Mouse (Mus musculus): ENCODE measurements around the gene Zbtb25.

Gene Zbtb25

GRCm38 (mm10) chr12:76375506-76375905 is 6.1 kb upstream of the Zbtb25 start:
- DNase-seq = no peak

GRCm38 (mm10) chr12:76374911-76375310 is 5.5 kb upstream of the Zbtb25 start:
- no peak for DNase-seq

GRCm38 (mm10) chr12:76373991-76374390 is 4.6 kb upstream of the Zbtb25 start:
- DNase-seq = no peak

- no peak for DNase-seq
Measured at GRCm38 (mm10) chr12:76372881-76373818, 3.7 kb upstream of the Zbtb25 start.

GRCm38 (mm10) chr12:76372046-76372445 is 2.6 kb upstream of the Zbtb25 start:
- DNase-seq = no peak

GRCm38 (mm10) chr12:76370831-76371571 is 1.6 kb upstream of the Zbtb25 start:
- DNase-seq = peak; percentile 89

GRCm38 (mm10) chr12:76369978-76370830 is 802 bp upstream of the Zbtb25 start, which contains the start of gene Zbtb1:
Gene Zbtb1 (plus strand): TSS chr12:76370266.
- DNase-seq = peak; percentile 90

- DNase-seq = no peak
Measured at GRCm38 (mm10) chr12:76368790-76369205, 604 bp downstream of the Zbtb25 start.

- no peak for DNase-seq
Measured at GRCm38 (mm10) chr12:76368201-76368789, 1.1 kb downstream of the Zbtb25 start.

GRCm38 (mm10) chr12:76367096-76367995 is 2.1 kb downstream of the Zbtb25 start:
- DNase-seq = peak; percentile 56

GRCm38 (mm10) chr12:76366276-76366675 is 3.1 kb downstream of the Zbtb25 start:
- DNase-seq = no peak

- no peak for DNase-seq
Measured at GRCm38 (mm10) chr12:76362303-76362676, 7.1 kb downstream of the Zbtb25 start.

GRCm38 (mm10) chr12:76361405-76362302 is 7.7 kb downstream of the Zbtb25 start:
- DNase-seq = no peak

GRCm38 (mm10) chr12:76360868-76361267 is 8.5 kb downstream of the Zbtb25 start:
- DNase-seq = no peak

GRCm38 (mm10) chr12:76349680-76350220 is 19.7 kb downstream of the Zbtb25 start:
- no peak for DNase-seq

GRCm38 (mm10) chr12:76345759-76346455 is 23.5 kb downstream of the Zbtb25 start:
- DNase-seq = peak; percentile 23

- DNase-seq = peak; percentile 71
Measured at GRCm38 (mm10) chr12:76341080-76341479, 28.3 kb downstream of the Zbtb25 start.

GRCm38 (mm10) chr12:76336111-76336965 is 33.1 kb downstream of the Zbtb25 start:
- DNase-seq = no peak

All from kidney, postnatal 14 days (tissue).